Mouse (Mus musculus): ENCODE measurements around the gene Epn2. TPM values are rescaled to one million over a fixed set of nuclear protein-coding genes. Genes with fewer than 3 reads are reported as not detected.

Gene Epn2
- polyA plus RNA-seq, 1 experiment: 3.2 TPM

DNA sequence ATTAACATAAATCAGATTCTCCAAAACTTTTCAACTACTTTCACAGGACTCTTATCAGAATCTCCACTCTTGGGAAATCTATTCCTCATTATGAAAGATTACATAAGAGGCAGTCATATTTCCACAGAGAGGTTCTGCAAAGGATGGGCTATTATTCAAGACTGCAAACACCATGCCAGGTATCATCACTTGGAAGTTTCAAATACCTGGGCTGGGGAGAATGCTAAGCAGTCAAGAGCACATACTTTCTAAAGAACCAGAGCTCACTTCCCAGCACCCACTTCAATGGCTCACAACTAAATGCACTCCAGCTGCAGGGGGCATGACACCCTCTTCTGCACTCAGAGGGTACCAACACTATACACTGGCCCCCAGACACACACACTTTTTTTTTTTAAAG lies 2.1 kb downstream of the Epn2 start:
- TF ChIP-seq POLR2A (IDR thresholded peaks at IDR 0.05; ENCODE audit: borderline replicate concordance, low read depth, low read length) (no peak), CTCF (IDR thresholded peaks at IDR 0.05; ENCODE audit: low read depth, low read length) (no peak)
- H3K4me1 ChIP-seq (ENCODE audit: control insufficient read depth, insufficient read depth, low read length): peaks cover 8% of the 10 kb centered on the region
- H3K4me3 ChIP-seq (ENCODE audit: insufficient read depth, low read length): no peak overlapping the region
- H3K27ac ChIP-seq (ENCODE audit: insufficient read depth, low read depth, low read length): no peak overlapping the region

- no peak overlapping the region for H3K27ac ChIP-seq (ENCODE audit: insufficient read depth, low read depth, low read length)
- no peak for TF ChIP-seq POLR2A (IDR thresholded peaks at IDR 0.05; ENCODE audit: borderline replicate concordance, low read depth, low read length)
- no peak for TF ChIP-seq CTCF (IDR thresholded peaks at IDR 0.05; ENCODE audit: low read depth, low read length)
- peaks cover 6% of the 10 kb centered on the region; the same call in 1 of the 2 replicates for H3K4me1 ChIP-seq (ENCODE audit: control insufficient read depth, insufficient read depth, low read length)
- no peak overlapping the region for H3K4me3 ChIP-seq (ENCODE audit: insufficient read depth, low read length)
Observed at GRCm38 (mm10) chr11:61573266-61573665, 6.2 kb downstream of the Epn2 start.

GRCm38 (mm10) chr11:61571225-61571624 lies 8.3 kb downstream of the Epn2 start:
- TF ChIP-seq POLR2A (IDR thresholded peaks at IDR 0.05; ENCODE audit: borderline replicate concordance, low read depth, low read length) (no peak), CTCF (IDR thresholded peaks at IDR 0.05; ENCODE audit: low read depth, low read length) (no peak)
- H3K27ac ChIP-seq (ENCODE audit: insufficient read depth, low read depth, low read length): no peak overlapping the region
- H3K4me1 ChIP-seq (ENCODE audit: control insufficient read depth, insufficient read depth, low read length): peaks cover 8% of the 10 kb centered on the region
- no peak overlapping the region for H3K4me3 ChIP-seq (ENCODE audit: insufficient read depth, low read length)

DNA sequence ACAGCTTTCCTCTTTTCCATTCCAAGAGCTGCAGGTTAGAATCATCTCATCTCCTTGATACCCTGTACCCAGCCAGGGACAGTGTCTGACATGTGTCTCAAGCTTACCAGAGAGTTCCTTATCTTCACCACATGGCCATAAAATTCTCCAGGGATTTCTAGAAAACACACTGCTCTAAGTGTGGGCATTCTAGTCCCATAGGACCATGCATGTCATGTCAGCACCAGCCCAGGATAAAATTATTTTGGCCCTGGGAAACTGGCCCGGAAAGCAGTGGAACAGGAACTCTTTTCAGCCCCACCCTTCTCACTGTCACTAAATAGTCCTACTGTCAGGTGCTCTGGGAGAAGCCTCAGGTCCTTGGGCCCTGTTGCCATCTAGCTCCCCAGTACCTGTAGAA lies 9.8 kb downstream of the Epn2 start:
- Histone ChIP-seq H3K4me1 (ENCODE audit: control insufficient read depth, insufficient read depth, low read length) (peaks cover 22% of the 10 kb centered on the region), H3K4me3 (ENCODE audit: insufficient read depth, low read length) (no peak overlapping the region), H3K27ac (ENCODE audit: insufficient read depth, low read depth, low read length) (no peak overlapping the region)
- TF ChIP-seq CTCF (IDR thresholded peaks at IDR 0.05; ENCODE audit: low read depth, low read length) (no peak), POLR2A (IDR thresholded peaks at IDR 0.05; ENCODE audit: borderline replicate concordance, low read depth, low read length) (no peak)

GRCm38 (mm10) chr11:61564566-61564965 lies 14.9 kb downstream of the Epn2 start:
- H3K27ac ChIP-seq (ENCODE audit: insufficient read depth, low read depth, low read length): peak overlapping the region; percentile 90

GRCm38 (mm10) chr11:61563939-61564338 lies 15.5 kb downstream of the Epn2 start:
- H3K4me3 ChIP-seq (ENCODE audit: insufficient read depth, low read length): no peak overlapping the region
- peak overlapping the region; percentile 74 for H3K27ac ChIP-seq (ENCODE audit: insufficient read depth, low read depth, low read length)
- peaks cover 49% of the 10 kb centered on the region for H3K4me1 ChIP-seq (ENCODE audit: control insufficient read depth, insufficient read depth, low read length)
- no peak for TF ChIP-seq POLR2A (IDR thresholded peaks at IDR 0.05; ENCODE audit: borderline replicate concordance, low read depth, low read length)
- no peak for TF ChIP-seq CTCF (IDR thresholded peaks at IDR 0.05; ENCODE audit: low read depth, low read length)

More at GRCm38 (mm10) chr11:61564566-61564965, 14.9 kb downstream of the Epn2 start:
- H3K4me1 ChIP-seq (ENCODE audit: control insufficient read depth, insufficient read depth, low read length): peaks cover 49% of the 10 kb centered on the region
- TF ChIP-seq CTCF (IDR thresholded peaks at IDR 0.05; ENCODE audit: low read depth, low read length) (no peak), POLR2A (IDR thresholded peaks at IDR 0.05; ENCODE audit: borderline replicate concordance, low read depth, low read length) (no peak)
- H3K4me3 ChIP-seq (ENCODE audit: insufficient read depth, low read length): 0 out of 2 replicates have a peak overlapping the region, but pooled peaks have one; percentile 22

DNA sequence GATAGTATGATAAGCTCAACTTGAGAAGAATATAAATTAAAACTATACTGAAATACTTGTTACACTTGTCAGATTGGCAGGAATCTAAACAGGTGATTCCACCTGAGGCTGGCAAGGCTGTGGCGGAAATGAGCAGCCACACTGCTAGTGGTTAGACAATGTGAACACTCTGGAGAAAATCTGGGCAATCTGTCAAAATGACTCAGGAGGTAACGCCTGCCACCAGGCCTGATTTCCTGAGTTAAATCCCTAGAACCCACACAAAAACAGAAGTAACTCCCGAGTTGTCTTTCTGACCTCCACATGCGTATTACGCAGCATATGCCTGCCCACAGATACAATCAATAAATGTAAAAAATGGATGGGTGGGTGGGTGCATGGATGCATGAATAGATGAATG lies 17.1 kb downstream of the Epn2 start:
- Histone ChIP-seq H3K27ac (ENCODE audit: insufficient read depth, low read depth, low read length) (0 out of 2 replicates have a peak overlapping the region, but pooled peaks have one; percentile 26), H3K4me3 (ENCODE audit: insufficient read depth, low read length) (no peak overlapping the region), H3K4me1 (ENCODE audit: control insufficient read depth, insufficient read depth, low read length) (peaks cover 49% of the 10 kb centered on the region)
- TF ChIP-seq POLR2A (IDR thresholded peaks at IDR 0.05; ENCODE audit: borderline replicate concordance, low read depth, low read length) (no peak), CTCF (IDR thresholded peaks at IDR 0.05; ENCODE audit: low read depth, low read length) (no peak)

GRCm38 (mm10) chr11:61559572-61559971 lies 19.9 kb downstream of the Epn2 start:
- no peak overlapping the region for H3K27ac ChIP-seq (ENCODE audit: insufficient read depth, low read depth, low read length)
- H3K4me3 ChIP-seq (ENCODE audit: insufficient read depth, low read length): no peak overlapping the region
- TF ChIP-seq CTCF (IDR thresholded peaks at IDR 0.05; ENCODE audit: low read depth, low read length): no peak
- TF ChIP-seq POLR2A (IDR thresholded peaks at IDR 0.05; ENCODE audit: borderline replicate concordance, low read depth, low read length): no peak
- H3K4me1 ChIP-seq (ENCODE audit: control insufficient read depth, insufficient read depth, low read length): peaks cover 27% of the 10 kb centered on the region

- TF ChIP-seq POLR2A (IDR thresholded peaks at IDR 0.05; ENCODE audit: borderline replicate concordance, low read depth, low read length) (no peak), CTCF (IDR thresholded peaks at IDR 0.05; ENCODE audit: low read depth, low read length) (no peak)
- no peak overlapping the region for H3K27ac ChIP-seq (ENCODE audit: insufficient read depth, low read depth, low read length)
- H3K4me3 ChIP-seq (ENCODE audit: insufficient read depth, low read length): no peak overlapping the region
- no peaks in the 10 kb centered on the region for H3K4me1 ChIP-seq (ENCODE audit: control insufficient read depth, insufficient read depth, low read length)
Observed at GRCm38 (mm10) chr11:61553015-61553754, 26.3 kb downstream of the Epn2 start.

GRCm38 (mm10) chr11:61550631-61551030 lies 28.9 kb downstream of the Epn2 start:
- no peak overlapping the region for H3K4me3 ChIP-seq (ENCODE audit: insufficient read depth, low read length)
- TF ChIP-seq CTCF (IDR thresholded peaks at IDR 0.05; ENCODE audit: low read depth, low read length): no peak
- no peak for TF ChIP-seq POLR2A (IDR thresholded peaks at IDR 0.05; ENCODE audit: borderline replicate concordance, low read depth, low read length)
- H3K27ac ChIP-seq (ENCODE audit: insufficient read depth, low read depth, low read length): no peak overlapping the region
- H3K4me1 ChIP-seq (ENCODE audit: control insufficient read depth, insufficient read depth, low read length): no peaks in the 10 kb centered on the region

Measured in bone marrow macrophage, adult 2 months (primary cell).